Mouse (Mus musculus) stomach, adult 2 months (tissue): Measurements from ENCODE around the gene Ssbp1. TPM values are rescaled to one million over a fixed set of nuclear protein-coding genes. Genes with fewer than 3 reads are reported as not detected.

Source experiments
- polyA plus RNA-seq: library from polyadenylated mRNA; depleted of rRNA; stranded (reverse); fragments of >200 nt; gene quantifications from 2 replicates; pipeline ENCODE4 v1.2.3, GENCODE M21; 2012; rRNA removed

Gene Ssbp1
- polyA plus RNA-seq, result 2.2 and 2.4 TPM in 2 replicates

DNA sequence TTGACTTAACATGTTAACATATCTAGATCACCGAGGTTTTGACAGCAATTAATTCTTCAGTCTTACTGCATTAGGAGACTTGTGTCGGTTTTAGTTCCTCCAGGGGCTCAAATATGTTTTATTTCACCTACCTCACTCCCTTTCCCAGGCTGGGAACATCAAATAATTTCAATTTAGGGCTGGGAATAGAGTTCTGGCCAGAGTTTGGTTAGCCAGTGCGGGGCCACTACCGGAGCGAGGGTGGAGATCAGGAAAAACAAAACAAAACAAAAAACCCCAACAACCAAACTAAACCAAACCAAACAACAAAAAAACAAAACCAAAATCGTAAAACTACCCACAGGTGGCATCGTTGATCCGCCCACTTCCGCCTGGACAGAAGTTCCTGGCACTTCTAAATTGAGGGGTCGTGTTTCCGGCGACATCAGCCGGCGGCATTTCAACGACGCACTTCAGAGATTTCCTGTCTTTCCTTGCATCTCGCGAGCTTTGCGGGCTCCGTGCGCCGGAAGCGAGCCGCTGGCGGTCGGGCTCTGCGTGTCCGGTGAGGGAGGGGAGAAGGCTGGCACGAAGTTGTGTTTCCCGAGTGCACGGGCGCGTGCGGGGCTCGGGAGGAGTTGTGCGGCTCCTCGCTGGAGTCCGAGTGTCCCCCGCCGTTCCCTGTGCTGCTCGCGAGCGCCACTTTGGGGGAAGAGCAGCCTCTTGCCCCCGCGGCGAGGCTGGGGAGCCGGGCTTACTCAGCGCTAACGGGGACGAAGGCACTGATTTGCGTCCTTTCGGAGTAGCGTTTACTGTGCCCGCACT, at the start of gene Ssbp1:
Gene Ssbp1, plus strand, starts transcription at position 437 of the 804 bp plus-strand sequence.

DNA sequence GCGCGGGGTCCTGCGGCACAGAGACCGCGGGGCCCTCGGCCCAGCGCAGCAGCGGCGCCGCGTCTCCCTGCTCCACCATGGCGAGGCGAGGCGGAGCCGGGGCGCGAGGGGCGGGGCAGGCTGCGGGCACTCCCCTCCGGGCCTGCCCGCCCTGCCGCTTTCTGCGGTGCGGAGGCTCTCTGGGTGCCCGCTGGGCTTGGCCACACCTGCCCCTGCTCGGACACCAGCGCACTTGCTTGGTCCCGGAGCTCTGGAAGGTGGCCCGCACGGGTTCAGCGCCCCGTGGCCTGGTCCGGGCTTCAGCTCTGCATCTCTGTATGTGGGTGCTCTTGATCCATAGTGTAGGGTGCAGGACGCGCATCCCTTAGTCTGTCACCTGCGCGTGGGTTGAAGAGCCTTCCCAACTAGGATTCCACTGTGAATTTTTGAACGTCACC, 35.1 kb upstream of the Ssbp1 start, which contains the start of gene E330009J07Rik:
Gene E330009J07Rik, minus strand, starts transcription at position 89 of the 437 bp plus-strand sequence.

DNA sequence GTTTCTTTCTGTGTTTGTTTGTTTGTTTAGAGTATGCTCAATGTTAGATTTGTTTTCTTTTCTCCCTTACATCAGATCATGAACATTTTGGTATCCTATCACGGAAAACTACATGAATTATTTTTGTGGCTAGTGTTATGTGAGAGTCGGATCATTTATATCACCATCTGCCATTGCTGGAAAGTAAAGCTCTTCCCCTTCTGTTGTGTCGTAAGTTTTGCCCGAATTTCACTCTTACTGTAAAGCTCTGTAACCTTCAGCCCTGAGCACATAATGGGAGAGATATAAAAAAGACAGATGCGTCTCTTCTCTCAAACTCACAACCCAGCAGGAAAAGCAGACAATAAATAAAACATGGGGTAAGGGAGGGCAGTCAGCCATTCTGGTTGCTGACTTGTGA, 32.2 kb upstream of the Ssbp1 start, which contains the start of gene Wee2:
Gene Wee2, plus strand, starts transcription at position 153 of the 400 bp plus-strand sequence.

DNA sequence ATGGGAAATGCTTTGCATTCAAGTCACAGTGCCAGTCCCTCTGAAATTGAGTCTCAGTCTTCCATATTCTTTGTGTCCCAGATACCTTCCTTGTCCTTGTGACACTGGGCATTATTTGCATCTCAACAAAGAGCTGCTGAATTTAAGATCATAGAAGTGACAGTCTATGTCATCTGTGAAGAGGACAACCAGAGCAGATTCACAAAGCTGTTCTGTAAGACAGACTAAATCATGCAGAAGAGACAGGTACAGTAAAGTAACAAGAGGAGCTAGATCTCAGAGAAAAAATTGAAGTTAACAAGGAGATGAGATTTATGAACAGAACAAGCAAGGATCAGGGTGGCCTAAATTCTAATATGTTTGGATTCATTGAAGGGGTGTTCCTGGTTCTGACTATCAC, 19.8 kb downstream of the Ssbp1 start, which contains the start of gene Tas2r137:
Gene Tas2r137, plus strand, starts transcription at position 301 of the 400 bp plus-strand sequence.

DNA sequence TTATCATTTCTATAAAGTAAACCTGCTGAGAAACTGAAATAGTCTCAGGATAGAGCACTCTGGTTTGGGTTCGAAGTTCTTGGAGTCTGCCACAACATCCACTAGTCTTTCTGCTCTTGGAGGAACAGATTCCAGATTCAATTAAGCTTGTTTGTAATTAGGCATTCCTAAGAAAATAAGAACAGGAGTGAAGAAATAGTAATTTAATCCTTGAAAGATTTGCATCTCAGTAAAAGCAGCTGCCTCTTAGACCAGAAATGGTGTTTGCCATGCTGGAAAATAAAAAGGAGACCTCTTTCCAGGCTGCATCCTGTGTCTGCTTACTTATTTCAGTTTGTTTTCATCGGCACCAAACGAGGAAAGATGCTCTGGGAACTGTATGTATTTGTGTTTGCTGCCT, 22.1 kb downstream of the Ssbp1 start, which contains the start of gene Tas2r108:
Gene Tas2r108, plus strand, starts transcription at position 301 of the 400 bp plus-strand sequence.

DNA sequence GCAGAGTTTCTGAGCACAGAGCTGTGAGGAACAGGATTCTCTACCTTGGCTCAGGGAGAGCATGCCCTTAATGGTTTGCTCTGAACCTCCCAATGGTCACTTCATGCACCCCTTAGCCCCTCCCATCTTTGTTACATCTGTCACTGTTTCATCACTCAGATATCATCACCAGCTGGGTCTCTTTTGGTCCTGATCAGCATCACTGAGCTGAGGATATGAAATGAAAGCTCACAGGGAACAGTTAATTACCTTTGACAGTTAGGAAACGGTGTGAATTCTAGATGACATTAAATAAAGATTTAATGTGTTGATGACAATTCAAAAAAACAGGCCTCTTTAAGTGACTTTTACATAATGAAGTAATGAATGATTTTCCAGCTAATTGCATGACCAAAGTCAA, 48.3 kb downstream of the Ssbp1 start, which contains the start of gene Prss37:
Gene Prss37, minus strand, starts transcription at position 101 of the 400 bp plus-strand sequence.

Other genes starting within 250 kb of the Ssbp1 start
- 1.7 and 2.8 TPM in 2 replicates for gene Agk, start 146.2 kb upstream of the Ssbp1 start, polyA plus RNA-seq
- gene E330009J07Rik, start 35.2 kb upstream of the Ssbp1 start, polyA plus RNA-seq, result 2.8 and 4.3 TPM in 2 replicates
- not detected in 2 replicates for gene Wee2, start 32.3 kb upstream of the Ssbp1 start, polyA plus RNA-seq
- gene Tas2r137, start 19.9 kb downstream of the Ssbp1 start, polyA plus RNA-seq, result not detected in 2 replicates
- not detected in 2 replicates for gene Tas2r108, start 22.2 kb downstream of the Ssbp1 start, polyA plus RNA-seq
- gene Prss37, start 48.2 kb downstream of the Ssbp1 start, polyA plus RNA-seq, result not detected in 2 replicates
- not detected in 2 replicates for gene Olfr461, start 83.7 kb downstream of the Ssbp1 start, polyA plus RNA-seq
- gene Olfr460, start 98.1 kb downstream of the Ssbp1 start, polyA plus RNA-seq, result not detected in 2 replicates
- gene Clec5a, start 114.5 kb downstream of the Ssbp1 start, polyA plus RNA-seq, result not detected in 2 replicates
- gene Tas2r138, start 142.0 kb downstream of the Ssbp1 start, polyA plus RNA-seq, result not detected in 2 replicates
- gene Mgam, start 157.5 kb downstream of the Ssbp1 start, polyA plus RNA-seq, result 0.06 and 0.16 TPM in 2 replicates